Mouse (Mus musculus) cerebellum, adult 18-20 months (tissue): Measurements from ENCODE around the gene Aldoc.

ENCODE experiments used
- DNase-seq, 2 experiments: peaks; one replicate each; pipeline ENCODE4 v3.0.0; 2021

Aldoc gene

GRCm38 (mm10) chr11:78333992-78334391 lies 11.2 kb downstream of the Aldoc start:
- DNase-seq, result no peak

DNA sequence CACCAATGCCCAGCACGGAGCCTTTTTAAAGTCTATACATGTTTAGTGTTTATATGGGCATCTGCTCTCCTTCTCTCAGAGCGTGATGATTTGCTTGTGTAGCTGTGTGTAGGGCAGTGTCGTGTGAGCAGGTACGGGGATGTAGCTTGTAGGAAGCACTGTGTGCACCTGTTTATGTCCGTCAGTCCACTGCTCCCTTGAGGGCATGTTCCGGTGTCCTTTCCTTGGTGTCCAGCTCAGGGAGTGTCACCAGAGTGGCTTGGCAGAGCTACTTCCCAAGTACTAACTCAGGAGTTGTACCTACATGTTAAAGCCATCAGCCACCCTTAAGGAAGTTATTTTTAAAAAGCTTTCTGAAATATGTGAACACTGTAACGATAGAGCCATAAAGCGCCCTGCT lies 14.3 kb downstream of the Aldoc start:
- no peak for DNase-seq

DNA sequence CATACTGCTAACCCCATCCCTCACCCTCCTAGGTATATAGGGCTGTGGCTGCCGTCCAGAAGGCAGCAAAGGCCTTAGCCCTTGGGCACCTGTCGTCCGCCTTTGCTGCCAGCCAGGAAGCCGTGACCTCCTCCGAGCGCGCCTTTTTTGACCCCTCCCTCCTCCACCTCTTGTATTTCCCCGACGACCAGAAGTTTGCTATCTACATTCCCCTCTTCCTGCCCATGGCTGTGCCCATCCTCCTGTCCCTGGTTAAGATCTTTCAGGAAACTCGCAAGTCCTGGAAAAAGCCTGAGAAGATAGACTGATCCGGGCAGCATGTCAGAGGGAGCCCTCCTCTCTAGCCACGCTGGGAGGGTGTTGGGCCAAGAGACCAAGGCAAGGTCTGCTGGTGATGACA lies 18.9 kb downstream of the Aldoc start:
- no peak for DNase-seq

GRCm38 (mm10) chr11:78343381-78344327 lies 20.9 kb downstream of the Aldoc start, which contains the start of gene Unc119:
Gene Unc119, plus strand, starts transcription at chr11:78343482.
- DNase-seq, result peak; percentile 80 to 85

- no peak for DNase-seq
These were observed 21.6 kb downstream of the Aldoc start for GRCm38 (mm10) chr11:78344328-78344889.

GRCm38 (mm10) chr11:78344890-78345715 lies 22.3 kb downstream of the Aldoc start:
- DNase-seq, result no peak

DNA sequence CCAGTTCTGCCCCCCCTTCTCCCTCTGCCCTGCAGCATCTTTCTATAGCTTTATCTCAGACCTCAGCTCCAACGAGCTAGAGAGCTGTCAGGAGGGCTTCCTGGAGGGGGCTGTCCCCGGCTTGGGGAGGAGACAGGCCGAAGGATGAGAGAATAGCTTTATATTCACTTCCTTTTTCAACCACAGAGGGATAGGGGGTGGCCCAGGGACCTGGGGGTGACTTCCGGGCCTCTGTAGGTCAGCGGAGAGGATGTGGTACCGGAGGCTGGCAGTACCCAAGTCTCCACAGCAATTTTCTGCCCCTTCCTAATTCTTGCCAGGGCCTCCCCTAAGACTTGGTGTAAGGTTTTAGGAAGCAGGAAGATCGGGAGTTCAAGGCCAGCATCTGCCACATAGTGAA lies 23.0 kb downstream of the Aldoc start:
- DNase-seq, result no peak

- DNase-seq, result no peak
These were observed 23.7 kb downstream of the Aldoc start for GRCm38 (mm10) chr11:78346326-78347069.

DNA sequence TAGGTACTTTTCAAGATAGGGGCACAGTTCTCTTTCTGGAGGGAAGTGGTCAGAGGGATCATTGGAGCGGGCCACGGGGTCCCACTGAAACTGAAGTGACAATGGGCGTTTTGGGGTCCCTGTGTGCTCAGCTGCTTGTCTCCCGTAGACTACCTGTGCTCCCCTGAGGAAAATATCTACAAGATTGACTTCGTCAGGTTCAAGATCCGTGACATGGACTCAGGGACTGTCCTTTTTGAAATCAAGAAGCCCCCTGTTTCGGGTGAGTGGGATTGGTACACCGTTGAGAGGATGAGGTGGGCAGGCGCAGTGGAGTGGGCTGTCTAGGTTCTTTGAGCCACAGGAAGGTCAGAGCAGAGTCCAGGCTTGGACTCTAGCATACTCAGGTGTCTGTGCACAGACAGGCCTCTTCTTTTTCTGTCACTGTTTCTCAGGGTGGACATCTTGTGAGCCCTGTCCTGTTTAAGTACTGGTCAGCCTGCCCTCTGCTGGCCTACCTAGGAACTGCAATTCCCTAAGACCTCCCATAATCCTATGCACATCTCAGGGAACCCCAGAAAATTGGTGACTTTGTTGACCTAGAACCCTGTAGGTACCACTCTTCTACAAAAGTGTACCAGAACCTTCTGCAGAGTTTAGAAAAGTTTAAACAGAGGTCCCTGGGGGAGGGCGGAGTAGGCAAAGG lies 24.4 kb downstream of the Aldoc start:
- peak; percentile 83 to 84 for DNase-seq

DNA sequence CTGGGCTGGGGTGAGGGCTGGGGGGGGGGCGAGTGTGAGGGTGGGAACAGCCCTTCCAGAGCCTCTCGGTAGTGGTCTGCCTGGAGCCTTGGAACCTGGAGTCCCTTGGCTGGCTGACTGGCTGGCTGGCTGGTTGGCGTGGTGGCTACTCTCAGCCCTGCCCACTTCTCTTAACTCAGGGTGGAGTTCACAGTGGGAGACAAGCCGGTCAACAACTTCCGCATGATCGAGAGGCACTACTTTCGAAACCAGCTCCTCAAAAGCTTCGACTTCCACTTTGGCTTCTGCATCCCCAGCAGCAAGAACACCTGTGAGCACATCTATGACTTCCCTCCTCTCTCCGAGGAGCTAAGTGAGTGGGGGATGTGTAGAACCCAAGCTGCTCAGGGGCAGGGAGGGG lies 25.1 kb downstream of the Aldoc start:
- no peak for DNase-seq

DNA sequence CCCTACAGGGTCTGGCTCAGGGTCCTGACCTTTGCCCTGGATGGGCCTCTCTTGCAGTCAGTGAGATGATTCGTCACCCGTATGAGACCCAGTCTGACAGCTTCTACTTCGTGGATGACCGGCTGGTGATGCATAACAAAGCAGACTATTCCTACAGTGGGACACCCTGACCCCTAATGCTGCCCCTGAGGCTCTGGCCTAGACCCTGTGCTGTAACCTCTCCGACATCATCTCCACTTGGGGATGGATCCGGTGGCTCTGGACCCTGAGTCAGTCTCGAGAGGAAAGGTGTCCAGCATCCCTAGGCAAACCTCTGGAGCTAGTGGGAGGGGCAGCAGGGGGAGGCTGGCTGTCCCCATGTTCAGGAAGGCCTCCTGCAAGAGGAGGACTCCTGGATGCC lies 25.7 kb downstream of the Aldoc start:
- no peak for DNase-seq

DNA sequence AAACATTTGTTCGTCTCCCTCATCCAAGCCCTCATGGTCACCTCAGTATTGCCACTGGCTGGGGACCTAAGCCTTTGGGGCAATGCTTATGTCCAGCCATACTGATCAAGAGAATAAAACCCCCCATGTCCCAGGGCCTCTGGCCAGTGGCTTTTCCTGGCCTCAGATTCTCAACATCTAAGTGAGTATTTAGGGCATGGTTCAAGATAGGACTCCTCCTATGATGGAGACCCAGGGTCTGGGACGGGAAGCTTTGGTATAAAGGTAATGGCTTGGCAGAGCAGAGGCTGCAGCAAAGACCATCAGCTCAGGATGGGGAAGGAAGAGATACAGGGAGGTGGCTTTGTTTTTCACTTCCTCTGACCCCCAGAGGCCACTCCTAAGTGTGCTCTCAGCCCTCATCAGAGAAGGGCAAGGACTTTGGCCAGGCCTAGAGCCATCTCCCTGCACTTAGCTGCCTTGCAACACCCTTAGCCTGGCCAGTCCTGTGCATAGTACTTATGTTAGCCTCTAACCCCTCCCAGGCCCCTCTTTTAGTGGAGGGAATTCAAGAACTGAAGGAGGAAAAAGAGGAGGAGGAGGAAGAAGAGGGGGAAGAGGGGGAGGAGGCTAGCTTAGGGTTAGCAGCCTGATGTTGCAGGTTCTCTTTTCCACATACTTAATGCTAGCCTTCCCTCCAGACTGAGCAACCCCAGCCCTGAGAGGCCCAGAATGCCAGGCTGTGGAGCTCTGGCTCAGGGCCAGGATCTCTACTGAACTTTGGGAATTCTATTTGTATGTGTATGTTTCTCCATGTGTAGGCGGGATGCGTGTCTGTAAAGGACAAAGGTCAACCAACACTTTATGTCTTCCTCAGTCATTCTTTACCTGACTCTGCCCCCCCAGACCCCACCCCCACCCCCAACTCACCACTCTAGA lies 26.9 kb downstream of the Aldoc start:
- DNase-seq, result no peak

DNA sequence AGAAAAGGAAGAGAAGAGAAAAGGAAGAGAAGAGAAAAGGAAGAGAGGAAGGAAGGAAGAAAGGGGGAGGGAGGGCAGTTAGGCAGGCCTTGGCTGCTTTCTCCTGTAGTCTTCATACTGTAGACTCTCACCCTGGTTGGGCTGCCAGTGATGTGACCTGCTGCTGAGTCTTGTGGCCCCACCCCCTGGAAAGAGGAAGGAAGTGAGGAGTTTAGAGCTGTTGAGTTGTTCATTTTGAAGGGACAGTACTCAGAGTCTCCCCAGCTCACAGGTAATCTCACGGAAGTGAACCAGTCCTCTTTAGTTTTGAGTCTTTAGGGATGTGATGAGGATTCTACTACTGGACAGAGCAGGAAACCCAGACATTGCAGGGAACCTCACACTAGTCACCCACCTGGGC lies 30.3 kb downstream of the Aldoc start:
- DNase-seq, result no peak

GRCm38 (mm10) chr11:78354905-78355304 lies 32.1 kb downstream of the Aldoc start:
- DNase-seq, result no peak

DNA sequence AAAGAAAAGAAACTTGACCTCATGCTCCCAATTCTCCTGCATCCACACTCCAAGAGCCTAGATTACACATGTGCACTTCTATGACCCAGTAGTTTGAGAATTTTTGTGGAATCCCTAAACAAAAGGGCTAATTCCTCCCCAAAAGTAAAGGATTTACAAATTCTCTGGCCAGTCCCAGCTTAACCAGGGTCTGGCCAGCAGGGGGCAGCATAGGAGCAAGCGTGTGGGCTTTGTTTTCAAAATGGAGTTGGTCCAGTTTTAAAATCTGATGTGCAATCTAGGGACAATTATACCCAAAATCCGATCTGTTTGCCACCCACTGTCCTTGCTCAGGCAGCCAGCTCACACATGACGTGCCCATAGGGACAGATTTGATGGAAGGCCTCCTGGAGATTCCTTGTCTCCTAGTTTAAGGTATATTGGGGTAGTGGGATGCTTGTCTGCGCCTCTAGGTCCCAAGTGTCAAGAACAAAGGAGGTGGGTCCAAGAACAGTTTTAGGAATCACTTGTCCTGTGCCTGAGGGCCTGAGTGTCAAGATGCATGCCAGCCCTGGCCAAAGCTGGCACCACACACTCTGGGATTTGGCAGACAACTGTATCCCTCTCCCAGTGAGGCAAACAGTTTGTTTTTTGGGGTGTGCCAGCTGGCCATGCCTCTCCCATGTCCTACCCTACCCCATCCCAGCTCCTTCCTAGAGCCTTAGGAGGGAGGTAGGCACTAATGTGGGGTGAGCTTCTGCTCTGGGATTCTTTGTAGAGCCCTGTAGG lies 32.9 kb downstream of the Aldoc start:
- peak; percentile 63 to 78 for DNase-seq

DNA sequence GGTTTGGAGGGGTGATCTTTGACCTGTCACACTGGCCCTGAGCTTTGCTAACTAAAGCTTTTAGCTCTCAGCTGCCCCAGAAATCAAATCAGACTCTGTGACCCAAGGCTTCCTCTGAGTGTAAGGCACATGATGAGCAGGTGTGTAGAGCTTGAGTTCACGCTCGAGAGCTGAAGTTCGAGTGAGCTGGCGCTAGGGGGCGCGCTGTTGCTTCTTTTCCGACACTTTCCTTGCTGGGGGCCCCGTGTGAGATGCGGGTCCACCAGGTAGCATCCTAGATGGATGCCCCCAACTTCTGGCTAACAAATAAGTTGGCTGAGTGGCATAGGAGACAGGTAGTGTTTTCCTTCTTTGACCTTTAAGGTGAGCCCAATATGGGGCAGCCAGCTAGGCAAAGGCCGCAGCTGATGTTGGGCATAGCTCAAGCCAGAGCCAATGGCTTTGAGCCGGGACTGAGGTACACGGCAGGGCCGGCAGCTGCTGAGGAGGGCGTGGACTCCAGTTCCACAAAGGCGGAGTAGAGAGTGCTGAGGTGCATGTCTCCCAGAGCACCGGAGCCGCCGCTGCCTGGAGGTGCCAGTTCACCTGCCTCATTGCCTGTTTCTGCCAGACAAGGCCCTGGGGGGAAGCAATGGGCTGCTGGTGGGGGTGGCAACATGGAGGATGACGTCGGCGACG lies 35.7 kb downstream of the Aldoc start:
- no peak for DNase-seq

- peak; percentile 80 to 81 for DNase-seq
These were observed 37.5 kb downstream of the Aldoc start for GRCm38 (mm10) chr11:78360125-78360788.

DNA sequence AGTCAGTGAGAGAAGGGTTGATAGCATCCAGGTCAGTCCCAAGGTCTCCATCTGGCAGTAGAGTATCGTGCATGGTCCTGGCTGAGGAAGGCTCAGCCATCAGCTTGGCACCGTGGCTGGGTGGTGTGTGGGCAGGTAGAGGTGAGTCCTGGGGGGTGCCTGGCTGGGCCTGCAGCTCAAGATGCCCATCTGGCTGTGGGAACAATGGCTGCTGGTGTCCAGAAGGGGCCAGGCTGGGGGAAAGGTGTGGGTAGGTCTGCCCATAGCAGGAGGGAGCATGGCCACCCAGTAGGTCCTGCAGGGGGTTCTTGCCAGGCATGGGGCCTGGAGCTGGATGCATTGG lies 38.0 kb downstream of the Aldoc start:
- no peak for DNase-seq
